ENCODE assay signal across 7 mouse cellular contexts in the genomic region with DNA sequence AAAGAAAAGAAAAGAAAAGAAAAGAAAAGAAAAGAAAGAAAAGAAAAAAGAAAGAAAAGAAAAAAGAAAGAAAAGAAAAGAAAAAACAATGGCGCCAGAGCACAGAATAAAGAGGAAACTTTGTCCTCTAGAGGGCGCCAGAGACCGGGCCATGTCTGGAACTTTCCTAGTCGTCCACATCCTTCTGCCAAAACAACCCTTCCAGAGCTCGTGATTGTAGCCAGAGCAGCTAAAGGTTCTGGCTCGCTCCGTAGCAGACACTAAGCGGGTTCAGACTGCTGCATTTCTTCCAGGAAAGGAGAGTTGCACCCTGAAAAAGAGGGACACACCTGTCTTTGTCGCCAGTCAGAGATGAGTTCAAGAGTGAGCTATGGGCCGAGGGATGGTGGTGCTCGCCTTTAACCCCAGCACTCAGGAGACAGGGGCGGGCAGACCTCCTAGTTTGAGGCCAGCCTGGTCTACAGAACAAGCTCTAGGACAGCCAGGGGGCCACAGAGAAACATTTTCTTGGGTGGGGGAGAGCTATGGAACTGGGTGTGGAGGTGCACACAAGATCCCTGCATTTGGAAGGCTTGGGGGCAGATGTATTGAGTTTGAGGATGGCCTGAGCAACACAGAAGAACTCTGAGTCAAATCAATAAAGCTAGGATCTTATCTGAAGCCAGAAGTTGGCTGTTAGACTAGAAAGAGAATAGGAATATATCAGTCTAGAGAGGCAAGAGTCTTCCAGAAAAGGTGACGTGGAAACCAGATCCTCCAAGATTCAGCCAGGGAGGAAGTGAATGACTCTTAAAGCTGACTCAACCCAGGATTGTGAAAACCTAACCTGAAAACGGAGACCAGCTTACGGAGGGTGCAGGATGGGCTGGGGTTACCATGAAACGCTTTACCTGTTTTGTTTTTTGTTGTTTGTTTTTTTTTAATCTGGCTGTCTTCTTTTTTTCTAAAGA. TPM values are rescaled to one million over a fixed set of nuclear protein-coding genes. Genes with fewer than 3 reads are reported as not detected.
DNase-seq lines count a peak whose midpoint lies in the region; ATAC-seq lines count a peak whose summit lies in the region.

No protein-coding gene starts in this region.

- H3K9me3 ChIP-seq in intestine, embryonic 15.5 days, result no peaks in the 10 kb centered on the region
- H3K9me3 ChIP-seq in midbrain, embryonic 10.5 days (replicated peaks), result no peaks in the 10 kb centered on the region

- intact Hi-C loops in left cerebral cortex, postnatal 25 days (cut with DNase I), result loop anchor here (1.0 to 10.0 kb wide), 4 partner anchors 68 to 234 kb away; no protein-coding TSS in a partner anchor

- 35% methylated on average over 16 of the region's 16 CpGs for WGBS in intestine, embryonic 15.5 days
- WGBS in midbrain, embryonic 10.5 days, result 36% methylated on average over 16 of the region's 16 CpGs

- peak overlapping the region; percentile 47 for H3K4me2 ChIP-seq in intestine, embryonic 15.5 days (replicated peaks)

- H3K27ac ChIP-seq in intestine, embryonic 15.5 days, result no peak overlapping the region
- peak overlapping the region; percentile 72 for H3K27ac ChIP-seq in midbrain, embryonic 10.5 days (replicated peaks)

- no peak overlapping the region for H3K4me3 ChIP-seq in intestine, embryonic 15.5 days (replicated peaks)
- peak overlapping the region; percentile 37 for H3K4me3 ChIP-seq in midbrain, embryonic 10.5 days

- H3K4me1 ChIP-seq in intestine, embryonic 15.5 days (replicated peaks), result peaks cover 8% of the 10 kb centered on the region; the same call in 1 of the 2 replicates
- H3K4me1 ChIP-seq in midbrain, embryonic 10.5 days, result peaks cover 6% of the 10 kb centered on the region

- no peaks in the 10 kb centered on the region for H3K27me3 ChIP-seq in intestine, embryonic 15.5 days (replicated peaks)
- no peaks in the 10 kb centered on the region for H3K27me3 ChIP-seq in midbrain, embryonic 10.5 days (ENCODE audit: low read depth, poor library complexity, severe bottlenecking)

- peak; percentile 70 for ATAC-seq in intestine, embryonic 15.5 days

- peak; percentile 82 for DNase-seq in adrenal gland, adult 18-20 months (ENCODE audit: low spot score in 2 of 2)
- peak; percentile 96 for DNase-seq in embryo, embryonic 10.5 days (ENCODE audit: low spot score)
- DNase-seq in gastrocnemius, postnatal 25 days, result peak; percentile 61
- peak; percentile 83 to 86 for DNase-seq in left cerebral cortex, postnatal 25 days (ENCODE audit: low spot score in 2 of 2)
- peak; percentile 81 for DNase-seq in midbrain, embryonic 10.5 days (ENCODE audit: low spot score)
- DNase-seq in right cerebral cortex, postnatal 36 days (ENCODE audit: low spot score in 2 of 2), result peak; percentile 56 to 63

- H3K9ac ChIP-seq in intestine, embryonic 15.5 days, result no peak overlapping the region

- no peaks in the 10 kb centered on the region for H3K36me3 ChIP-seq in intestine, embryonic 15.5 days
- H3K36me3 ChIP-seq in midbrain, embryonic 10.5 days, result no peaks in the 10 kb centered on the region

RNA-seq across cellular contexts. Expression of a gene that starts 3.1 kb away (rescaled TPM):
- 10 to 100 TPM; 13.6 to 55.8 TPM for total RNA-seq in adrenal gland, adult 18-20 months (2021)
- total RNA-seq in gastrocnemius, postnatal 25 days (2021), result 10 to 100 TPM; 12.6 to 13.5 TPM
- 0.35 and 0.62 TPM in 2 replicates for polyA plus RNA-seq in intestine, embryonic 15.5 days (2015; fragmentation: Nextera tagmentation; extraction: Ambion mirVana)
- not detected for total RNA-seq in left cerebral cortex, postnatal 25 days (2021)
- polyA plus RNA-seq in midbrain, embryonic 10.5 days (2016; fragmentation: Nextera tagmentation; extraction: Ambion mirVana), result 0.10 TPM in 1 of 2 replicates, not detected in the other

RNA-seq across cellular contexts. Expression of a gene that starts 47.0 kb away (rescaled TPM):
- total RNA-seq in adrenal gland, adult 18-20 months (2021), result not detected
- total RNA-seq in gastrocnemius, postnatal 25 days (2021), result not detected
- polyA plus RNA-seq in intestine, embryonic 15.5 days (2015; fragmentation: Nextera tagmentation; extraction: Ambion mirVana), result 2.3 and 2.8 TPM in 2 replicates
- total RNA-seq in left cerebral cortex, postnatal 25 days (2021), result not detected
- 2.5 and 5.0 TPM in 2 replicates for polyA plus RNA-seq in midbrain, embryonic 10.5 days (2016; fragmentation: Nextera tagmentation; extraction: Ambion mirVana)

Comparison
In these comparisons a context has a peak if more than half of its experiments do, and no peak if none do; other contexts are left out.
1. RNA of a gene that starts 3.1 kb away (total RNA-seq): 13.6 to 55.8 TPM in adrenal gland, adult 18-20 months and 12.6 to 13.5 TPM in gastrocnemius, postnatal 25 days; not detected in left cerebral cortex, postnatal 25 days; every median in the first group is over 10 times any median in the second.
2. Peak in every context shown above with its lines, with median percentiles within 50 percentile points of each other: DNase-seq.